Mouse (Mus musculus) liver, embryonic 16.5 days (tissue): Measurements from ENCODE around the gene Sumo1. TPM values are rescaled to one million over a fixed set of nuclear protein-coding genes. Genes with fewer than 3 reads are reported as not detected.

Source experiments
- ATAC-seq: fragments of 200-750 bp; cut with Nextera tagmentation; 2 replicates; pipeline ENCODE4 v1.8.0; 2017; ENCODE audit warnings: low read depth, mild to moderate bottlenecking, moderate number of reproducible peaks, moderate library complexity
- H3K27ac ChIP-seq: fragments of 300-500 bp; sonication (generic); 2 replicates; pipeline ENCODE4 v1.5.1; 2014; ENCODE audit warnings: mild to moderate bottlenecking, low read length
- H3K27me3 ChIP-seq: fragments of 300-500 bp; sonication (generic); 2 replicates; pipeline ENCODE4 v1.6.1; 2014; ENCODE audit warnings: low read depth, low read length, mixed read lengths; ENCODE audit not compliant: control insufficient read depth, insufficient read depth
- H3K36me3 ChIP-seq: fragments of 300-500 bp; sonication (generic); 2 replicates; pipeline ENCODE4 v1.6.1; 2014; ENCODE audit warnings: mild to moderate bottlenecking; ENCODE audit not compliant: control insufficient read depth, insufficient read depth
- H3K4me1 ChIP-seq: fragments of 300-500 bp; sonication (generic); 2 replicates; pipeline ENCODE4 v1.6.1; 2014; ENCODE audit warnings: low read depth, low read length, mixed read lengths; ENCODE audit not compliant: control insufficient read depth
- H3K4me2 ChIP-seq: fragments of 300-500 bp; sonication (generic); 2 replicates; pipeline ENCODE4 v1.6.1; 2014; ENCODE audit warnings: low read depth, low read length, mixed read lengths
- H3K4me3 ChIP-seq: fragments of 300-500 bp; sonication (generic); 2 replicates; pipeline ENCODE4 v1.5.1; 2014; ENCODE audit warnings: low read depth, mild to moderate bottlenecking, low read length
- H3K9ac ChIP-seq: fragments of 300-500 bp; sonication (generic); 2 replicates; pipeline ENCODE4 v1.6.1; 2014; ENCODE audit warnings: low read depth, low read length
- H3K9me3 ChIP-seq: fragments of 300-500 bp; sonication (generic); replicated peaks from 2 replicates; pipeline ENCODE4 v1.6.1; 2016; ENCODE audit warnings: low read length; ENCODE audit not compliant: control insufficient read depth
- WGBS: fragments of 180-500 bp; shearing (Covaris S2); extraction: QIAGEN DNeasy Blood & Tissue Kit; methylation state at CpG from one replicate; pipeline ENCODE4 v1.1.7; 2014; ENCODE audit not compliant: insufficient replicate concordance; 5-methylcytosine and 5-hydroxymethylcytosine counted together
- polyA plus RNA-seq: library from polyadenylated mRNA; unstranded; fragments of >200 nt; fragmentation: Nextera tagmentation; extraction: Ambion mirVana; gene quantifications from 2 replicates; pipeline ENCODE4 v1.2.1, GENCODE M21; 2015

The Sumo1 gene
- polyA plus RNA-seq, 1 experiment from 2014 or later = 90.3 TPM

- Histone ChIP-seq H3K4me1 (peaks cover 11% of the 10 kb centered on the region), H3K27me3 (no peaks in the 10 kb centered on the region), H3K9ac (peak overlapping the region; percentile 59), H3K36me3 (no peaks in the 10 kb centered on the region), H3K9me3 (no peaks in the 10 kb centered on the region), H3K27ac (peak overlapping the region; percentile 76; the same call in 1 of the 2 replicates), H3K4me2 (peak overlapping the region; percentile 82), H3K4me3 (peak overlapping the region; percentile 76)
- peak; percentile 7; the same call in 1 of the 2 replicates for ATAC-seq
- 6% methylated on average over 11 of the region's 11 CpGs for WGBS
Measured at GRCm38 (mm10) chr1:59683926-59684818, 13.5 kb upstream of the Sumo1 start.

GRCm38 (mm10) chr1:59673661-59674060 lies 3.0 kb upstream of the Sumo1 start:
- Histone ChIP-seq H3K9ac (no peak overlapping the region), H3K27me3 (no peaks in the 10 kb centered on the region), H3K4me3 (no peak overlapping the region), H3K27ac (no peak overlapping the region), H3K4me1 (peaks cover 5% of the 10 kb centered on the region), H3K9me3 (no peaks in the 10 kb centered on the region), H3K36me3 (no peaks in the 10 kb centered on the region), H3K4me2 (no peak overlapping the region)
- WGBS = 90% methylated on average over 2 of the region's 2 CpGs
- no peak for ATAC-seq

GRCm38 (mm10) chr1:59669962-59670630 lies 538 bp downstream of the Sumo1 start:
- peak overlapping the region; percentile 98 for H3K4me3 ChIP-seq
- no peaks in the 10 kb centered on the region for H3K27me3 ChIP-seq
- H3K9me3 ChIP-seq = no peaks in the 10 kb centered on the region
- H3K9ac ChIP-seq = peak overlapping the region; percentile 99
- H3K4me2 ChIP-seq = peak overlapping the region; percentile 70
- peak; percentile 72 for ATAC-seq
- peaks cover 9% of the 10 kb centered on the region for H3K4me1 ChIP-seq
- peak overlapping the region; percentile 89 for H3K27ac ChIP-seq
- WGBS = under 1% methylated on average over 50 of the region's 54 CpGs
- peaks cover 3% of the 10 kb centered on the region; the same call in 1 of the 2 replicates for H3K36me3 ChIP-seq

GRCm38 (mm10) chr1:59668871-59669270 lies 1.8 kb downstream of the Sumo1 start:
- Histone ChIP-seq H3K9me3 (no peaks in the 10 kb centered on the region), H3K36me3 (peaks cover 3% of the 10 kb centered on the region; the same call in 1 of the 2 replicates), H3K9ac (0 out of 2 replicates have a peak overlapping the region, but pooled peaks have one; percentile 43), H3K4me1 (peaks cover 9% of the 10 kb centered on the region), H3K4me3 (peak overlapping the region; percentile 27), H3K4me2 (peak overlapping the region; percentile 70; the same call in 1 of the 2 replicates), H3K27me3 (no peaks in the 10 kb centered on the region), H3K27ac (no peak overlapping the region)
- 50% methylated on average over 2 of the region's 2 CpGs for WGBS
- no peak for ATAC-seq

- H3K4me3 ChIP-seq = no peak overlapping the region
- 61% methylated on average over 3 of the region's 3 CpGs for WGBS
- H3K9me3 ChIP-seq = no peaks in the 10 kb centered on the region
- H3K27me3 ChIP-seq = no peaks in the 10 kb centered on the region
- no peak overlapping the region for H3K9ac ChIP-seq
- peaks cover 3% of the 10 kb centered on the region; the same call in 1 of the 2 replicates for H3K36me3 ChIP-seq
- ATAC-seq = no peak
- H3K4me2 ChIP-seq = no peak overlapping the region
- H3K4me1 ChIP-seq = peaks cover 13% of the 10 kb centered on the region
- H3K27ac ChIP-seq = no peak overlapping the region
Measured at GRCm38 (mm10) chr1:59663456-59664135, 7.0 kb downstream of the Sumo1 start.

GRCm38 (mm10) chr1:59656244-59657171 lies 14.1 kb downstream of the Sumo1 start:
- no peaks in the 10 kb centered on the region for H3K9me3 ChIP-seq
- H3K27ac ChIP-seq = no peak overlapping the region
- no peak overlapping the region for H3K4me3 ChIP-seq
- no peaks in the 10 kb centered on the region for H3K27me3 ChIP-seq
- H3K4me2 ChIP-seq = no peak overlapping the region
- 76% methylated on average over 7 of the region's 7 CpGs for WGBS
- no peak for ATAC-seq
- H3K4me1 ChIP-seq = peaks cover 5% of the 10 kb centered on the region
- no peaks in the 10 kb centered on the region for H3K36me3 ChIP-seq
- no peak overlapping the region for H3K9ac ChIP-seq

- H3K36me3 ChIP-seq = no peaks in the 10 kb centered on the region
- no peaks in the 10 kb centered on the region for H3K4me1 ChIP-seq
- no peak overlapping the region for H3K4me2 ChIP-seq
- WGBS = 81% methylated on average over 3 of the region's 3 CpGs
- H3K4me3 ChIP-seq = no peak overlapping the region
- H3K9ac ChIP-seq = no peak overlapping the region
- ATAC-seq = no peak
- no peaks in the 10 kb centered on the region for H3K9me3 ChIP-seq
- no peaks in the 10 kb centered on the region for H3K27me3 ChIP-seq
- no peak overlapping the region for H3K27ac ChIP-seq
Measured at GRCm38 (mm10) chr1:59653243-59653911, 17.3 kb downstream of the Sumo1 start.
